Mouse (Mus musculus): ENCODE data around the gene 1700010B08Rik.

Gene 1700010B08Rik

DNA sequence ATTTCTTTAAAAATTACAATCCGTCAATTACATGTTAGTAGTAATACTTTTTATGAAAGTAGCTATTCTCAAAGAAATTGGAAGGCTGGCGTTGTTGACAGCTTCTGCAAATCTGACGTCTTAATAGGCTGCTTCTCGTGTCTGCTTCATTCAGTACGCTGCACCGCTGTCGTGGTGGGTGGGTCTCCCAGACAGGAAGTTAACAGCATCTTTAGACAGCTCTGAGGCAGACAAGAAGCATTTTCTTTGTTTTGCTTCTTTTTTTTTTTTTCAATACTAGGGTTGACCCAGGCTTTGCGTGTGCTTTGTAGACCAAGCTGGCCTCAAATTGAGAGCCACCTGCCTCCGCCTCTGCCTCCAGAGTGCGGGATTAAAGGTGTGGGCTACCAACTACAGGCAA, 50.0 kb downstream of the 1700010B08Rik start:
- intact Hi-C loops (cut with DNase I): no loop called here

GRCm38 (mm10) chr2:173770620-173771019, 51.4 kb downstream of the 1700010B08Rik start:
- intact Hi-C loops (cut with DNase I): no loop called here

Small RNA genes within 50 kb of the gene (microRNA-seq; reads per million reads assigned to microRNA genes)
- gene Mir6340: 0 reads per million in 2 experiments

Data from adrenal gland (tissue).